Mouse (Mus musculus) brown adipose tissue, adult 24 weeks (tissue): ENCODE results near the gene Ubtd2. TPM values are rescaled to one million over a fixed set of nuclear protein-coding genes. Genes with fewer than 3 reads are reported as not detected.

Experiments used
- polyA plus RNA-seq: library from polyadenylated mRNA; stranded (reverse); fragments of >200 nt; gene quantifications from 2 replicates; pipeline ENCODE4 v1.2.4, GENCODE M21; 2012; ENCODE audit not compliant: missing spikeins, insufficient read depth, insufficient read length

The Ubtd2 gene
- polyA plus RNA-seq, 1 experiment = 2.7 TPM

Other genes starting within 250 kb of the Ubtd2 start
- 14.6 and 22.6 TPM in 2 replicates for gene Snrnp25, start 250.0 kb upstream of the Ubtd2 start, polyA plus RNA-seq
- 8.9 and 11.6 TPM in 2 replicates for gene Rhbdf1, start 233.1 kb upstream of the Ubtd2 start, polyA plus RNA-seq
- 7.6 and 9.3 TPM in 2 replicates for gene Mpg, start 228.9 kb upstream of the Ubtd2 start, polyA plus RNA-seq
- 18.2 and 19.3 TPM in 2 replicates for gene Nprl3, start 187.7 kb upstream of the Ubtd2 start, polyA plus RNA-seq
- not detected in 2 replicates for gene Hba-x, start 179.0 kb upstream of the Ubtd2 start, polyA plus RNA-seq
- 66.6 and 483 TPM in 2 replicates for gene Hba-a1, start 171.9 kb upstream of the Ubtd2 start, polyA plus RNA-seq
- gene Hbq1b, start 168.4 kb upstream of the Ubtd2 start, polyA plus RNA-seq = not detected in 2 replicates
- gene Hba-a2, start 158.9 kb upstream of the Ubtd2 start, polyA plus RNA-seq = 532 and 3,024 TPM in 2 replicates
- gene Hbq1a, start 155.3 kb upstream of the Ubtd2 start, polyA plus RNA-seq = not detected in 2 replicates
- gene Sh3pxd2b, start 107.5 kb upstream of the Ubtd2 start, polyA plus RNA-seq = 3.4 and 5.6 TPM in 2 replicates
- not detected in 2 replicates for gene Efcab9, start 76.7 kb downstream of the Ubtd2 start, polyA plus RNA-seq
- 4.3 and 5.5 TPM in 2 replicates for gene Stk10, start 77.9 kb downstream of the Ubtd2 start, polyA plus RNA-seq
- gene Fbxw11, start 187.4 kb downstream of the Ubtd2 start, polyA plus RNA-seq = 26.5 and 27.8 TPM in 2 replicates